ENCODE assay signal across 8 mouse cellular contexts in the genomic region with DNA sequence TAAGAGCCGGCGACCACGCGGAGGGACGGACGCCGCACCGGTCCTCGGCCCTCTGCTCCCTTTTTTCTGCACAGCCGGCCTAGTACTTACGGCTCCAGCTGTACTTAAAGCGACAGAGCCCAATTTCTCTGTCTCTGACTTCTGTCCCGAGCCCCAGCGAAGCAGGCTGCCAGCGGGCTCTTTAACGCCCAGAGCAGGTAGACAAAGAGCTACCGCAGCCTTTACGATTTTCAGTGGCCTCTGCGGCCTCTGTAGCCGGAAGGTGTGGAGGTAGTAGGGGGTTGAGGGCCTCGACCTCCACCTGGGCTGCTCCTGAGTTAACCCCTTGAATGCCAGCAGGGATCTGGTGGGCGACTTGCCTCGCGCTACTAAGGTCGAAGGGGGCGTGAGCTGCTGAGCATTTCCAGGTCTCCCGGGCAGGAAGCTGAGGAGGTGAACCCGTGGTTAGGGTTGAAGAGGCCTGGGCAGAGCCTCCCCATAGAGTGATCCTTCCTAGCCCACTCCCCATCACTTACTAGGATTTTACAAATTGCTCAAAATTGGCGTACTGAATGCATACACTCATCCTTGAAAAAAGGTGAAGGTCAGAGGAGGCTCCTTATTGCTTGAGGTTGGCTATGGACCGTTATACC.
DNase-seq lines count a peak whose midpoint lies in the region; ATAC-seq and TF ChIP-seq lines count a peak whose summit lies in the region.

No protein-coding gene starts in this region.

- peaks cover 10% of the 10 kb centered on the region for H3K4me1 ChIP-seq in heart, adult 2 months (ENCODE audit: control insufficient read depth, insufficient read depth, low read length)
- peaks cover 35% of the 10 kb centered on the region for H3K4me1 ChIP-seq in neural tube, embryonic 14.5 days (ENCODE audit: control insufficient read depth, insufficient read depth, low read length)

- peak overlapping the region; percentile 50 for H3K4me3 ChIP-seq in heart, adult 2 months
- H3K4me3 ChIP-seq in neural tube, embryonic 14.5 days (ENCODE audit: low read depth, low read length): peak overlapping the region; percentile 54

- TF ChIP-seq EP300 in heart, adult 2 months (IDR thresholded peaks at IDR 0.05; ENCODE audit: insufficient read depth, low read depth, low read length): no peak

- WGBS in heart, adult 2 months: 25% methylated on average over 30 of the region's 30 CpGs
- under 1% methylated on average over 30 of the region's 30 CpGs for WGBS in neural tube, embryonic 14.5 days

- DNase-seq in heart, adult 2 months: peak; percentile 65 to 67
- DNase-seq in heart, adult 9 months (ENCODE audit: low spot score in 2 of 2): no peak
- DNase-seq in cerebellum, postnatal 14 days: peak; percentile 40 to 42
- DNase-seq in gastrocnemius, postnatal 14 days: peak; percentile 60
- peak; percentile 57 for DNase-seq in kidney, adult 18-20 months
- peak; percentile 59 to 65 for DNase-seq in lung, adult 18-20 months
- DNase-seq in yolk sac, embryonic 10.5 days (ENCODE audit: low spot score): peak; percentile 86

- H3K79me2 ChIP-seq in heart, adult 2 months (replicated peaks; ENCODE audit: control insufficient read depth, insufficient read depth, low read length): no peaks in the 10 kb centered on the region

- H3K4me2 ChIP-seq in neural tube, embryonic 14.5 days (ENCODE audit: low read depth, low read length): peak overlapping the region; percentile 84

- peak overlapping the region; percentile 29 for H3K27ac ChIP-seq in heart, adult 2 months
- peak overlapping the region; percentile 79 for H3K27ac ChIP-seq in neural tube, embryonic 14.5 days (ENCODE audit: low read depth, low read length)

- no peaks in the 10 kb centered on the region for H3K27me3 ChIP-seq in heart, adult 2 months (ENCODE audit: control insufficient read depth, insufficient read depth, low read length)
- no peaks in the 10 kb centered on the region for H3K27me3 ChIP-seq in neural tube, embryonic 14.5 days (ENCODE audit: control insufficient read depth, insufficient read depth, low read length)

- H3K36me3 ChIP-seq in heart, adult 2 months (ENCODE audit: control insufficient read depth, insufficient read depth, low read length): no peaks in the 10 kb centered on the region
- no peaks in the 10 kb centered on the region for H3K36me3 ChIP-seq in neural tube, embryonic 14.5 days (ENCODE audit: control insufficient read depth, insufficient read depth, low read length)

- peak overlapping the region; percentile 65 for H3K9ac ChIP-seq in heart, adult 2 months (ENCODE audit: low read depth, low read length)
- peak overlapping the region; percentile 80 for H3K9ac ChIP-seq in neural tube, embryonic 14.5 days (replicated peaks; ENCODE audit: low read depth, low read length)

- intact Hi-C loops in heart, adult 2 months (cut with DNase I): no loop called here
- intact Hi-C loops in gastrocnemius, postnatal 14 days (cut with DNase I; ENCODE audit: low total_unique reads): no loop called here

- no peak for TF ChIP-seq CTCF in heart, adult 2 months (IDR thresholded peaks at IDR 0.05)

- TF ChIP-seq POLR2A in heart, adult 2 months (IDR thresholded peaks at IDR 0.05; ENCODE audit: insufficient read depth, low read depth, low read length): 0 out of 2 replicates have a peak, but pooled peaks have one; percentile 19

- ATAC-seq in neural tube, embryonic 14.5 days (ENCODE audit: low read depth): peak; percentile 84

- no peaks in the 10 kb centered on the region for H3K9me3 ChIP-seq in neural tube, embryonic 14.5 days (ENCODE audit: control insufficient read depth, low read length)

Comparison
In these comparisons a context has a peak if more than half of its experiments do, and no peak if none do; other contexts are left out.
1. DNase-seq: peak in heart, adult 2 months (2 of 2), cerebellum, postnatal 14 days (2 of 2), gastrocnemius, postnatal 14 days (single experiment), kidney, adult 18-20 months (single experiment), lung, adult 18-20 months (2 of 2) and yolk sac, embryonic 10.5 days (single experiment); none in heart, adult 9 months (0 of 2).